Mouse (Mus musculus): ENCODE measurements at regions not wholly inside any gene's neighbourhood (a gene's known extent, or its start where the extent isn't known, plus 50 kb on each side); places are given as distances from the start of the nearest gene placed in this dataset.

DNA sequence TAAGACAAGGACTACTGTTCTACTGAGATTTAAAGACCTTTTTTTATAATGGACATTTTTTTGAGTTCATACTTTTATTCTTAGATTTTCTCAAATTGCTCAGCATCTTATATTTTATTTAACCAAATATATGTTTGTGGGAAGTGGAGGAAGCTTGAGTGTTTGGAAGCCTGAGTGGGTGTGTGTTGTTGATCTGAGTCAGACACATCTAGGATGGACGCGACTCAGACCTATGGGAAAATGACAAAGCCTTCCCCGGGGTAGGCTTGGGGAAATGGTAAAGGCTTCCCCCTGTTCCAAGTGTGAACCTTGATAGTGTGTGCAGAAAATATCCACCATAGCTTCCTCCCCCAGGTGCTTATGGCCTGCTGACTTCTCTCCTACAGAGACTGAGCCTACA is 283.6 kb upstream of the Prkd1 start:
- no peaks in the 10 kb centered on the region for H3K36me3 ChIP-seq (ENCODE audit: insufficient read depth, low read length)
- H3K27me3 ChIP-seq (ENCODE audit: insufficient read depth, low read length) = no peaks in the 10 kb centered on the region
- WGBS = 97% methylated on average over 3 of the region's 3 CpGs
- no peak overlapping the region for H3K9ac ChIP-seq (replicated peaks; ENCODE audit: low read length, poor library complexity, severe bottlenecking)
- TF ChIP-seq CTCF (IDR thresholded peaks at IDR 0.05) = no peak
- no peak overlapping the region for H3K27ac ChIP-seq (ENCODE audit: low read depth, low read length)
- H3K4me3 ChIP-seq (ENCODE audit: low read depth, low read length) = no peak overlapping the region
- DNase-seq (ENCODE audit: low spot score) (no peak), ATAC-seq (ENCODE audit: low FRiP score) (no peak)
- no peaks in the 10 kb centered on the region for H3K9me3 ChIP-seq (ENCODE audit: low read length)
- no peak overlapping the region for H3K4me2 ChIP-seq (ENCODE audit: low read depth, low read length, poor library complexity, severe bottlenecking)
- H3K4me1 ChIP-seq (ENCODE audit: insufficient read depth, low read length) = no peaks in the 10 kb centered on the region

DNA sequence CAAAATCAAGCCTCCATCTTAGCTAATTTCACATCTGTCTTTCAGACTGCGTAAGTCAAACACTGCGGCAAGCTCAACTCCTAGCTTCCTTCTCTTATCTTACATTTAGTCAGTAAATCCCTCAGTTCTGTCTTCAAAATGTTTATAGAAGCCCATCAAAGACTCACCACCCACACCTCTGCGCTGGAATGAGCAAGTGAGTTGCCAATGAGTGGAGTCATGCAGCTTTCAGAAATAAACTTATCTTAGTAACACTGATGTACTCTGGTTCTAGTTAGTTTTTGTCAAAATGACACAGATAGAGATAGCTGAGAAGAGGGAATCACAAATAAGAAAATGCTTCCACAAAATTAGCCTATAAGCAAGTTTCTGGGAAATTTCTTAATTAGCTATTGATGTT is 280.7 kb upstream of the Prkd1 start:
- H3K36me3 ChIP-seq (ENCODE audit: insufficient read depth, low read length) = no peaks in the 10 kb centered on the region
- H3K9me3 ChIP-seq (ENCODE audit: low read length) = no peaks in the 10 kb centered on the region
- H3K9ac ChIP-seq (replicated peaks; ENCODE audit: low read length, poor library complexity, severe bottlenecking) = no peak overlapping the region
- no peak overlapping the region for H3K4me3 ChIP-seq (ENCODE audit: low read depth, low read length)
- H3K27ac ChIP-seq (ENCODE audit: low read depth, low read length) = no peak overlapping the region
- ATAC-seq (ENCODE audit: low FRiP score) = no peak
- no peaks in the 10 kb centered on the region for H3K4me1 ChIP-seq (ENCODE audit: insufficient read depth, low read length)
- DNase-seq (ENCODE audit: low spot score) = no peak
- no peak overlapping the region for H3K4me2 ChIP-seq (ENCODE audit: low read depth, low read length, poor library complexity, severe bottlenecking)
- H3K27me3 ChIP-seq (ENCODE audit: insufficient read depth, low read length) = no peaks in the 10 kb centered on the region
- TF ChIP-seq CTCF (IDR thresholded peaks at IDR 0.05) = no peak
- 87% methylated on average over 3 of the region's 3 CpGs for WGBS

DNA sequence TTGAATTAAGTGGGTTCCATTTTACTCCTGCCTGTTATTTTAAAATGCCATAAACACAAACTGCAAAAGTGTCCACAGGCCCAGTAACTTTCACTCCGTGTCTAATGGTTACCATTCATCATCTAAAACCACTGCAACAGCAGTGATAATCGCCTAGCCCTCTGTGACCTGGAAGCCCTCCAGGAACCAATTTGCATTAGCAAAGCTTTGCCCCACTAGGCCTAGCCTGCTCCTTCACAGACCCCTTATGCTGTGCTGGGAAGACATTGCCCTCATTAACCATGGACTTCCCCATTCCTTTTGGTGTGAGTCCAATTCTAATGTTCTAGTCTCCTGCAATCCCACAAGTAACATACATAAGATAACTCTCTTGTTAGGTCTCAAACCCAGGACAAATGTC is 277.3 kb upstream of the Prkd1 start:
- ATAC-seq (ENCODE audit: low FRiP score) = no peak
- DNase-seq (ENCODE audit: low spot score) = no peak
- no peak overlapping the region for H3K4me3 ChIP-seq (ENCODE audit: low read depth, low read length)
- no peak overlapping the region for H3K27ac ChIP-seq (ENCODE audit: low read depth, low read length)
- 31% methylated on average over 2 of the region's 2 CpGs for WGBS
- H3K4me2 ChIP-seq (ENCODE audit: low read depth, low read length, poor library complexity, severe bottlenecking) = no peak overlapping the region
- TF ChIP-seq CTCF (IDR thresholded peaks at IDR 0.05) = no peak
- H3K27me3 ChIP-seq (ENCODE audit: insufficient read depth, low read length) = no peaks in the 10 kb centered on the region
- no peak overlapping the region for H3K9ac ChIP-seq (replicated peaks; ENCODE audit: low read length, poor library complexity, severe bottlenecking)
- H3K4me1 ChIP-seq (ENCODE audit: insufficient read depth, low read length) = no peaks in the 10 kb centered on the region
- no peaks in the 10 kb centered on the region for H3K36me3 ChIP-seq (ENCODE audit: insufficient read depth, low read length)
- no peaks in the 10 kb centered on the region for H3K9me3 ChIP-seq (ENCODE audit: low read length)

DNA sequence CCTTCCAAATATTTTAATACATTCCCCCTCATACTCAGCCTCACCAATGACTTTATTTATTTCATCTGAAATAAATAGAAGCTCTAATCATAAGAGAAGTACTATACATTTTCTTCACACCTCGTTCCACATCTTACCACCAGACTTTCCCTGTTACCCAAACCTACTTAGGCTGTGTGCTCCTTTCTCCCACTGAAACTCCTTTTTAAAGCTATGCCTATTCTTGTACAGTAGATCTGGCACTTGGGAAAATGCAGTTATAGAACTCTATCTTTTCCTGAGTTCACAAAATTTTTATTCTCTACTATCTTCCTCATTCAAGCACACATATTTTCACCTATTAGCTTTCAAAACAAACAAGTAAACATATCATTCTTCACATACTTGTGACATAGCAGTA is 272.8 kb upstream of the Prkd1 start:
- no peak for TF ChIP-seq CTCF (IDR thresholded peaks at IDR 0.05)
- Histone ChIP-seq H3K4me2 (ENCODE audit: low read depth, low read length, poor library complexity, severe bottlenecking) (no peak overlapping the region), H3K27ac (ENCODE audit: low read depth, low read length) (no peak overlapping the region), H3K4me3 (ENCODE audit: low read depth, low read length) (no peak overlapping the region), H3K4me1 (ENCODE audit: insufficient read depth, low read length) (no peaks in the 10 kb centered on the region), H3K27me3 (ENCODE audit: insufficient read depth, low read length) (no peaks in the 10 kb centered on the region), H3K9me3 (ENCODE audit: low read length) (no peaks in the 10 kb centered on the region), H3K36me3 (ENCODE audit: insufficient read depth, low read length) (no peaks in the 10 kb centered on the region), H3K9ac (replicated peaks; ENCODE audit: low read length, poor library complexity, severe bottlenecking) (no peak overlapping the region)
- WGBS = 84% methylated on average over 1 of the region's 1 CpGs
- ATAC-seq (ENCODE audit: low FRiP score) (no peak), DNase-seq (ENCODE audit: low spot score) (no peak)

DNA sequence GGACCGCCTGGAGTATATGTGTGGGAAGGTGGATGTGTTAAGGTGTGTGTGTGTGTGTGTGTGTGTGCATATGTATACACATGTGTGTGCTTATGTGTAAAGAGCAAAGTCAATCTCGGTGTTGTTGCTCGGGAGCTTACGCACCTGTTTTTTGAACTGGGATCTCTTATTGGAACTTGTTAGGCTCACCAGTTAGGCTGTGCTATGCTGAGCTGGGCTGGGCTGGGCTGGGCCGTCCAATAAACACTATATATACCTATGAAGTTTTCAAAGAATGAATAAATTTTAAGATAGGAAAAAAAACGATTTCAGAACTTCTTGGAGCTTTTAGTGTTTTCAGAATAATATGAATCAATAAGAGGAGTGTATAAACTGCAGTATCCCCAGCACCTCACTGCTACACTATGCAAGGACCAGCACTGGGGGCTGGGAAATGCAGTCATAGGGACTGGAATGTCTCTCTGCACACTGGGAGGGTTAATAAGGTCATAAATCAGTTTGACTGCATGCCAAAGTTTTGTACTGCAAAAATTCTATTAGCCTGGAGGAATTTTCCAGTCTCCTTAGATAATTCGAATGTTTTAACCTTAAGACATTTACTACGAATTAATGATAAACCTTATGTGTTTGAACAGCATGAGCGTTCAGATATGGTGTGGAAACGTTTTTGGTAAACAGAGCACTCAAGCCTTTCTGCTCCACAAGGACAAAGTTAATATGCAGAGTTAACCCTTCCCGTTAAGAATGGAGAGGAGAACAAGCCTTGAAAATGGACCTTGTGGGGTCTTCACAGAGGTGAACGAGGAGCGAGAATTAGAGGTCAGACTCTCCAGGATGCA is 250.9 kb upstream of the Prkd1 start:
- 85% methylated on average over 13 of the region's 13 CpGs for WGBS
- Histone ChIP-seq H3K4me1 (ENCODE audit: insufficient read depth, low read length) (no peaks in the 10 kb centered on the region), H3K36me3 (ENCODE audit: insufficient read depth, low read length) (no peaks in the 10 kb centered on the region), H3K4me3 (ENCODE audit: low read depth, low read length) (no peak overlapping the region), H3K4me2 (ENCODE audit: low read depth, low read length, poor library complexity, severe bottlenecking) (no peak overlapping the region), H3K27me3 (ENCODE audit: insufficient read depth, low read length) (no peaks in the 10 kb centered on the region), H3K27ac (ENCODE audit: low read depth, low read length) (no peak overlapping the region), H3K9ac (replicated peaks; ENCODE audit: low read length, poor library complexity, severe bottlenecking) (no peak overlapping the region), H3K9me3 (ENCODE audit: low read length) (no peaks in the 10 kb centered on the region)
- DNase-seq (ENCODE audit: low spot score) (no peak), ATAC-seq (ENCODE audit: low FRiP score) (no peak)
- no peak for TF ChIP-seq CTCF (IDR thresholded peaks at IDR 0.05)

DNA sequence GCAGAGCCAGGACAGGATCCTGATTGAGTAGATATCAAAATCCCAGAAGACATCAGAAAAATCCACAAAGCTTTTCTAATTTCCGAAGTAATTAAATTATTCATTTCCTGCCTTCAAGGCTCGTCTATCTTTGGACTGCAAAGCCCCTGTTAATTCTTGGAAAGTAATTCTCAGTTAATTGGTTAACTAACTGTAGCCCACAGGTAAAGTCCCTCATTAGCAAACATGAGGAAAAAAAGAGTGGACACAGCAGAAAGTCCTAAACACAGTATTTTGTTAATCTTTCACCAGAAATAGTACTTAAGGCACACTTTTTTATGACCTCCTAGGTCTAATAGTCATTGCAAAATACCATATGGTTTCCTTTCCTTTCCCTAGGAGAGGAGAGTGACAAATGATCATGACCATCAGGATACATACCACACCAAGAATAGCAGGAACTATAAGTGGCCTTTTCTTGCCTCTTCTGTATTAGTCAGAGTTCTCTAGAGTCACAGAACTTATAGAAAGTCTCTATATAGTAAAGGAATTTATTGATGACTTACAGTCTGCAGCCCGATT is 248.8 kb upstream of the Prkd1 start:
- Histone ChIP-seq H3K27me3 (ENCODE audit: insufficient read depth, low read length) (no peaks in the 10 kb centered on the region), H3K27ac (ENCODE audit: low read depth, low read length) (no peak overlapping the region), H3K4me3 (ENCODE audit: low read depth, low read length) (no peak overlapping the region), H3K4me1 (ENCODE audit: insufficient read depth, low read length) (no peaks in the 10 kb centered on the region), H3K36me3 (ENCODE audit: insufficient read depth, low read length) (no peaks in the 10 kb centered on the region), H3K4me2 (ENCODE audit: low read depth, low read length, poor library complexity, severe bottlenecking) (no peak overlapping the region), H3K9ac (replicated peaks; ENCODE audit: low read length, poor library complexity, severe bottlenecking) (no peak overlapping the region), H3K9me3 (ENCODE audit: low read length) (no peaks in the 10 kb centered on the region)
- ATAC-seq (ENCODE audit: low FRiP score) (no peak), DNase-seq (ENCODE audit: low spot score) (no peak)
- TF ChIP-seq CTCF (IDR thresholded peaks at IDR 0.05) = no peak
- WGBS = 68% methylated on average over 3 of the region's 3 CpGs

All from midbrain, postnatal 0 days (tissue).